Mouse (Mus musculus): ENCODE data around the gene Ccnq.

Gene Ccnq

DNA sequence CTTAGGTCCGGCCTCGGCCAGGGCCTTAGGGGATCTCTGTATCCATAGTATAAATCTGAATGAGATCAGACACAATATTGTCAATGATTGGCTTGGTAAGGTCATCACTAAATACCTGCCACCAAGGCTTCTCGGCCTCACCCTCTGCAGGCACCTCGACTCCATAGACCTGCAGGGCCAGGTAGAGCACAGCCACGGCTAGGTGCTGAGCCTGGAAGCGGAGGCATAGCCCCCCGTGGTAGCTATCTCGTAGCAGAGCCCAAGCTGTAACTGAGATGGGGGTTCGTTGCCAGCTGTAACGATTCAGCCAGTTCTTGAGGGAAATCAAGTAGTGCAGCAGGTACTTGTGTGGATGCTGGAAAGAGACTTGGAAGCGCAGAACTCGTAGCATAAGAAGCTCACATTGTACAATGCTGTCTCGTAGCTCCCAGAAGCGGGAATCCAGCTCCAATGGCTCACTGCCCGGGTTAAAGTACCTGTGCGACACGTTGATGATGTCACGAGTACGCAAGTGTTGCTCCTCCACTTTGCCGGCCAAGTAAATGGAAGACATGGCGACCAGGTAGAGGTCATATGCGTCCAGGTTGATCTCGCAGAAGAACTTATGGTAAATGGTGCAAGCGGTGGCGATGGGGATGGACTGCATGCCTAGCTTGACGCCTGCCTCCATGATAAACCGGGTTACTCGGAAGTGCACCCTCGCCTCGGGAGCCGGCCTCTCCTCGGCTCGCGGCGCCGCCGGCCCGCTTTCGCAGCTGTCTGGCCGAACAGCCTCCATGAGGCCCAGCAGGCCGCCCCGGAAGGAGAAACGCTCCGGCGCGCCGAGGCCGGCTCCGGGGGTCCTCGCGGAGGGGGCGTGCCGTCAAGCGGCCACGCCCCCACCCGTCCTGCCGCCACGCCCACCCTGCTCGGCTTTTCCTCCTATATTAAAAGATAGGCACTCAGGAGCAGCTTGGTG lies at the start of gene Ccnq:
Gene Ccnq, minus strand, starts transcription at position 845 of the 958 bp plus-strand sequence.
- in situ Hi-C loops (cut with MboI, MseI): no loop called here

DNA sequence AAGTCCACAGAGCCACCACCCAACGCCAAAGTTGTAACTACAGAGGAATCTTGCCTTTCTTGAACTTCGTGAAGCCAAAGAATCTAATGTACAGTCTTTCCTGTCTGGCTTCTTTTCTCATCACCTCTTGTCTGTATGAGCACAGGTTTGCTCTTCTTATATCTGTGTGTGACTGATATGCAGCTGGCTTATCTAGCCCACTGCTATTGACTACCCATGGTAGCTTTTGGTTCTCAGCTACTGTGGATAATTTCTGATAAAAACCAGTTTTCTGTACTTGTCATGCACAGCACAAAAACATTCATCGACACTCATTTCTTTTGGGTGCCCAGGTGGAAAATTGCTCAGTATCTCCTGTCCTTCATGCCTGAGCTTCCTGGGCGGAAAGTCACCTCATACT lies 49.6 kb upstream of the Ccnq start:
- in situ Hi-C loops (cut with MboI, MseI): no loop called here

- in situ Hi-C loops (cut with MboI, MseI): loop anchor here (5.0 kb wide), 1 partner anchor 941 kb away; no protein-coding TSS in a partner anchor
Observed at GRCm38 (mm10) chr11:78796072-78796729, 44.7 kb upstream of the Ccnq start.

- in situ Hi-C loops (cut with MboI, MseI): no loop called here
Observed at GRCm38 (mm10) chr11:78793116-78793515, 41.6 kb upstream of the Ccnq start.

- in situ Hi-C loops (cut with MboI, MseI): no loop called here
Observed at GRCm38 (mm10) chr11:78792465-78792864, 40.9 kb upstream of the Ccnq start.

GRCm38 (mm10) chr11:78792055-78792454 lies 40.5 kb upstream of the Ccnq start:
- in situ Hi-C loops (cut with MboI, MseI): no loop called here

DNA sequence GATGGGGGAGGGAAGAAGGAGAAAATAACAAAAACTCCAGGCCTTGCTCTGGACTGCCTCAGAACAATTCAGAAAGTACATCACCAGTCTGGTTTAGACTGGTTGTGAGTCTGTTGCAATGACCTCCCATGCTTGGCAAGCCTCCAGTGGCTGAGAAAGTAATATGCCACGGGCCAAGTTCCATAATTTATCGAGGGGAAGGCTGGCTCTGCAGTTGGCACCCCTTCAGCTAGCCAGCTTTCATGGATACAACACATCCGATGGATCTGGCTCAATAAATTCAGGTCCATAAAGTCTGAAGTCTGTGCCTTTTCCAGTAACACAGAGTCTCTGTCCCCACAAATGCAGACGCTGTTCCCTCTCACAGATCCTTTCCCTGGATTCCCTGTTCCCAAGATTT lies 40.1 kb upstream of the Ccnq start:
- in situ Hi-C loops (cut with MboI, MseI): no loop called here

DNA sequence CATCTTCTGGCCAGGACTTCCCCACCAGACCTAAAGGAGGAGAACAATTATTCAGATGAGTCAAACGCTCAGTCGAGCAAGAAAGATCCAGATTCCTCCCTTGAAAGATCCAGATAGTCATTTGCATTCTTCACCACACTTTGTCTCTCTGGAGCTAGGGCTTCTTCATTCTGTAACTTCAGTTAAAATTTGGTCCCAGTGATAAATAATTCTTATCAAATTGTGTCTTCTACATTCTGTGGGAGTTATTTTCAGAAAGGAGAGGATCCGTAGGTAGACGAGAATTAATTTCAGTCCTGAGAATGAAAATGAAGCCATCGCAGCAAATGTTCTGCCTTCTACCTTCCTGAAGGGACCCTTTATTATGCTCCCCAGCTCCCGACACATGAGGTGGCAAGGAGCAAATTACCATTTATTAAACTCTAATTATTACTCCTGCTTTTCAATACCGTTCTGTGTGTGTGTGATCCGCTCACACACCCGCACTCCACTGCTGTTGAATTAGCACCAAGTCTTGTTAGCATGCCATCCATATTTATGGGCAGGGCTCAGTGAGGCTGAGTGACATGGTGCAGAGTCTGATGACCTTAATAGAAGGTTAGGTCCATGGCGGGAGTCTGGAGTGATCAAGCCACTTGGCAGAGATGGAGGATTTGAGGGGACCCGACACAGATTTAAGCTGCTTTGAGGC lies 38.0 kb upstream of the Ccnq start:
- in situ Hi-C loops (cut with MboI, MseI): no loop called here

DNA sequence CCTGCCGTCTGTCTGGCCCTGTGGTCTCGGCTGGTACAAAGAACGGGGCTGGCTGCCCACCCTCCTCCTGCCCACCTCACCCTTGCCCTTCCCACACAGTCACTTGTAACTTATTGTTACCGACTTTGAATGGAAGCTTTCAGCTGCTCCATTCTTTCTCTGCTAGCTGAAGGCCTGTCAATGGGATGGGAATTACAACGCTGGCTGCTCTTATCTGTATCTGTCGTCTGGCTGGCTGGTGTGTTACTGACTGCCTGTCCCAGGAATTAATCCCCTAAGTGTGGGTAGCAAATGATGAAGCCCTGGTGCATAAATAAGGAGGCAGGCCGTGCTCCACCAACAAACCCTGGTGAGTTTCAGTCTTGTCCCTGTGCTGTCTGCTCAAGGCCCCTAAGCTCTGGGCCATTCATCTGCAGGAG lies 34.5 kb upstream of the Ccnq start:
- in situ Hi-C loops (cut with MboI, MseI): no loop called here

GRCm38 (mm10) chr11:78782791-78783347 lies 31.3 kb upstream of the Ccnq start:
- in situ Hi-C loops (cut with MboI, MseI): no loop called here

- in situ Hi-C loops (cut with MboI, MseI): no loop called here
Observed at GRCm38 (mm10) chr11:78782326-78782725, 30.8 kb upstream of the Ccnq start.

DNA sequence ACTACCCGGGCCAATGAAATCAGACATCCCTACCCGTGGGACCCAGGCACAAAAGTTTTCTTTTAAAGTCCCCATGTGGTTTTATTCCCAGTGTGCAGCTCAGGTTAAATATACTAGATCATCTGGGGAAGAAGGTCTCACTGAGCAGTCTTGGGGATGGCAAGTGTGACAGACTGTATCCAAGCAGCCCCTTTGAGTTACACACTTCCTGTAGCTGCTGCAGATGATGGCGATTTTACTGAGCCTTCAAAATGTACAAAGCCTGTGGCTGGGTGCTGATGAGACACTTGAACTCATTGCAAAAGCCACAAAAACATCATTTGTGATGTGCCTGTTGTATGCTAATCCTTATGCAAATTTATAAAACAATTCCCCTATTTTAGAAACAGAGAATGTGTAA lies 29.0 kb upstream of the Ccnq start:
- in situ Hi-C loops (cut with MboI, MseI): no loop called here

DNA sequence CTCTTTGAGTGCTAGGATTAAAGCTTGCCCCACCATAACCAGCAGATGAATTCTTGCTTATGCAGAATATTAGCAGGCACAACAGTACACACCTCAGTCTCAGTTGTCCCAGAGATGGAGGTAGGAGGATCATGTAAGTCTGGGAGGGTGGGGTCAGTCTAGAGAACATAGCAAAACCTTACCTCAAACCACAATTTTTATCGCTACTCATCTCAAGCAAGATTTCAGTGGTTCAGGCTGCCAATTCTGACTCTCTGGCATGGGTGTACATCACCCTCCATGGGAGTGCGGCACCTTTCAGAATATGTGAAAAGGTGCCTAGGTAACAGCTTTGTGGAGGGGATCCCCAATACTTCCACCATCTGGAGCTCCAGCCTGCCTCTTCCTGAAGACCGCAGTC lies 28.5 kb upstream of the Ccnq start:
- in situ Hi-C loops (cut with MboI, MseI): no loop called here

DNA sequence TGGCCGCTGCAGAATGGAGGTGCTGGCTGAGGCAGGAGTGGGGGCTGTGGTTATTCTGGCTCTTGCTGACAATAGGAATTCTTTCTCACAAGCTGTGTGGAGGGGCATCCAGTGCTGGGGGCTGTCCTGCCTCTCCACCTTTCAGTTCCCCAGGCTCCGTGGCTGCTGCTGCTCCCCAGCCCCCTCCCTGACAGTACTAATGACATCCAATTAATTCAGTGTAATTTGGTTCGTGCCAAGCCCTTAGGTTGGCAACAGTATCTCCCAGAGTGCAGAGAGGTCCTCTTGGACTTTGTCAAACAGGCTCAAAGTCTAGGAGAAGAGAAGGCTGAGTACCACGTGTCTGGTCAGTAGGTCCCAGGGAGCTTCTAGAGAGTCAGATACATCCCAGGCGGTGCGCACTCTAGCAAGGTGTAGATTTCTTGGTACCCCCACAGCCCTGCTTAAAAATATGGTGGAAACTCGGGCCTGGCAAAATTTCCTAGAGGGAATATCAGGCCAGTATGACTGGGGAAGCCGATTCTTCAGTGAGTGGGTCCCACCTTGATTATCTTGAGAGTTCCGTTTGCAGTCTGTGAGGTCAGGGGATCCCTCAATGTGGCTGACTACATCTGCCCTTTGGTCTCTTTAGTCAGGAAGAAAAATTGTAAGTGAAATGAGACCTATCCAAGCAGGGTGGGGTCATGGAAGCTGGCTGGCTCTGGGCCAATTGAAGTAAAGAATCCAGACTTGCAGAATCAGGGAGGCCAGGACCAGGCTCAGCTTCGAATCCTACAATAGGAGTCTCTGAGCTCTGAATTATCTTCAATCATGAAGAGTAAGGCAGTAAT lies 26.5 kb upstream of the Ccnq start:
- in situ Hi-C loops (cut with MboI, MseI): no loop called here

DNA sequence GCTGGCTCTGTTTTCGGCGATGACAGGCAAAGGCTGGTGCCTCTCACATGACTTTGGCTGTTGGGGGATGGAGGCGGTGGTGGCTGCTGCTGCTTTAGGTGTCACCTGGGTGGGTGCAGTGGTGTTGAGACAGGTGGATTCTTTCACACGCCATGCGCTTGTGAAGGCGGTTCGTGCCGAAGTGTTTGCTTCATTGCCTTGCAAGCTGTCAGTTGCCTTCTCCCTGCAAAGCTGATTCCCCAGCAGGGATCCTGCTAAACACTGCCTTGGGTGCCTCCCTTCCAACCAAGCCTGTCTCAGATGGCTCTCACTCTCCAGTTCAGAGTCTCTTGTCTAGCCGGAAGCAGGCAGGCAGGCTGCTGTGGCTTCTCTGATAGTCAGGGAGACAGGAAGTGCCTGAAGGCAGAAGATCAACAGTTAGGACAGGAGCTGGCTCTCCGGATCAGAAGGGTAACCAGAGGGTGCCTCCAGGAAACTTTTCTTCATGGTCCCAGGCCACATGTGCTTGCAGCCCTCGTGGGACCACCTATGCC lies 20.3 kb upstream of the Ccnq start:
- in situ Hi-C loops (cut with MboI, MseI): no loop called here

- in situ Hi-C loops (cut with MboI, MseI): no loop called here
Observed at GRCm38 (mm10) chr11:78770436-78770835, 18.9 kb upstream of the Ccnq start.

DNA sequence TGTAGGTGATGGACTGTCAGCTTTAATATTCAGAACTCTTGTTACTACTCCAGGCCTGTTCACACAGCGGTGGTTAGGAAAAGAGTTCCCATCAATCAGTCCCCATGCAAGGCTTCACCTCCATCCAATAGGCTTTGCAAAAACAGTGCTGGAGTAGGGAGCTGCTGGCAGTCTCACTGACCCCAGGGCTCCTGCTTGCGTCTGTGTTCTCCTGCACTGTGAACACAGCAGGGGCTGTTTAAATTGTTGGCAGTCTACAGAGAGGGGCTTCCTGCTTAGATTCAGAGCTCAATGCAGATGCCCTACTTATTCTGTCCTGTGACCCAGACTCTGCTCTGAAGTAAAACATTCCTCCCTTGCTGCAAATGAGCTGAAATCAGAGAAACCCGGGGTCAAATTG lies 17.2 kb upstream of the Ccnq start:
- in situ Hi-C loops (cut with MboI, MseI): no loop called here

DNA sequence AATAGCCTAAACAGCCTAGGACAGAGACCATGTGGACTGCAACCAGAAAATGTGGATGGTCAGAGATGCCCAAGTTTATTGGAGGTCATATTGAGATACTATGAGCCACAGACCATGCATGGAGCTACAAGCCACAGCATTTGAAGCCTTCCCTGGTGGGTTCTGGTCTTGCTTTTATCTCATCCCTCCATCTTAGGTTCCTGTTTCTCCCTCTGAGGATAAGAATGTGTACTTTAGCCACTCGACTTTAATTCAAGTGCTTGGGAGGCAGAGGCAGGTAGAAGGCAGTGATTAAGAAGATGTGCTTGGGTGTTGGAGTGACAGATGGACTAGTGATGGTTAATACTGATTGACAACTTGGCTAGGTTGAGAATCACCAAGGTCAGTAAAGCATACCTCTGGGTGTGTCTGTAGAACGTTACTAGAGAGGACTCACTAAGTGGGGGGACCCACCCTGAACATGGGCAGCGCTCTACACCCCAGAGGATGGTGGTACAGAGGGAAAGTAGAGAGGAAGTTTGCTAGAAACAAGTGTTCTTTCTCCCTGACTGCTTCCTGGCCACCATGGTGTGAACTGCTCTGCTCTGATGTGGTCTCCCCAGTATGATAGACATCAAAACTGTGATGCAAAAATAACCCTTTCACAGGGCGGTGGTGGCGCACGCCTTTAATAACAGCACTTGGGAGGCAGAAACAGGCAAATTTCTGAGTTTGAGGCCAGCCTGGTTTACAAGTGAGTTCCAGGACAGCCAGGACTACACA lies 14.7 kb upstream of the Ccnq start:
- in situ Hi-C loops (cut with MboI, MseI): no loop called here

DNA sequence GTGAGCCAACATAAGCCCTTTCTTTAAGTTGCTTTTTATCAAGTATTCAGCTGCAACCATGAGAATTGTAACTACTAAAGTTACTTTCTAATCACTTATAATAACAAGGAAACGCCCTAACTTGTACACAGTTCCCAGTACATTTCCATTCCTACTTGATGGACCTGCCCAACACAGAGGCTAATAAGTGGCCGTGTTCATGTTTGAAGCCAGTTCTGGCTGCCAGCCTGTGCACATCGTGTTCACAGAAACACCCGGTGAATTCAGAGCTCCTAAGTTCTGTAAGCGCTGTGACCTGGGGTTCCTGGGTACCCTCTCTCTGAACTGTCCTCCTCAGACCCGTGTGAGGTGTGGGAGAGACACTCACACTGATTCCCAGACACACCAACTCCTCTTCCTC lies 13.3 kb upstream of the Ccnq start:
- in situ Hi-C loops (cut with MboI, MseI): no loop called here

GRCm38 (mm10) chr11:78764304-78764703 lies 12.8 kb upstream of the Ccnq start:
- in situ Hi-C loops (cut with MboI, MseI): no loop called here
